Mouse (Mus musculus): ENCODE results near the gene Adssl1. TPM values are rescaled to one million over a fixed set of nuclear protein-coding genes. Genes with fewer than 3 reads are reported as not detected.

The Adssl1 gene
- total and polyA plus RNA-seq, 3 experiments: 10.2 to 29.4 (median 10.7) TPM

DNA sequence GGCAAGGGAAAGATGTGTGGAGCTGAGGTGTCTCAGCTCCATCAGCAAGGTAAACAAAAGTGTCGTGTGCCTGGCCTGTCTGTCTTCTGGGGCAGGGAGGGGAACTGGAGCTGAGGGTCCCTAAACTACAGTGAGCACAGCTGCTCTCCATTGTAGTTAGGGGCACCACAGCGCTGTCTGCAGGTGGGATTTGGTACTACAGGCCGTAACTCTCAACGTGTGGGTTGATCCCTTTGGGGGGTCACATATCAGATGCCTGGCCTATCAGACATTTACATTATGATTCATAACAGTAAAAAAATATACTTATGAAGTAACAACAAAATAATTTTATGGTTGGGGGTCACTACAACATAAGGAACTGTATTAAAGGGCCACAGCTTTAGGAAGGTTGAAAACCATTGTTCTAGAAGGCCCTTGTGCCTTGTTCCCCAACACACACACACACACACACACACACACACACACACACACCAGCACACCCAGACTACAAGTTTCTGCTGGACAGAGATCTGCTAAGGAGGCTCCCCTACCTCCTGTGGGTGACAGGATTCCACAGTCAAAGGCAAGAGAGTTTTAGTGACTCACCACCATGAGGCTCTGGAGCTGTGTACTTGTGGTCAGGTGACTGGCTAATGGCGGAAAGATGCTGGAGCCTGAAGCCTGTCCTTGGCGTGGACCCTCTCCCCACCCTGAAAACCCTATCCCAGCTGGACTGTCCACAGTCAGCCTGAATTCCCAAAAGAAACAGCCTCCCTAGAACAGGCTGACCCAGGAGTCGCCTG lies 7.4 kb downstream of the Adssl1 start:
- TF ChIP-seq MYC (IDR thresholded peaks at IDR 0.05; ENCODE audit: low read depth, low read length) (no peak), ELF1 (IDR thresholded peaks at IDR 0.05; ENCODE audit: low read depth, low read length) (no peak), PAX5 (IDR thresholded peaks at IDR 0.05; ENCODE audit: low read length) (no peak), SMC3 (IDR thresholded peaks at IDR 0.05; ENCODE audit: low read depth, low read length) (peak; percentile 42), TCF12 (IDR thresholded peaks at IDR 0.05; ENCODE audit: low read depth, low read length) (no peak), EP300 (IDR thresholded peaks at IDR 0.05; ENCODE audit: low read length) (no peak), SIN3A (IDR thresholded peaks at IDR 0.05; ENCODE audit: low read length) (no peak), RAD21 (IDR thresholded peaks at IDR 0.05; ENCODE audit: low read depth, low read length) (peak; percentile 23), CHD1 (IDR thresholded peaks at IDR 0.05; ENCODE audit: low read depth, low read length) (no peak), ZMIZ1 (IDR thresholded peaks at IDR 0.05; ENCODE audit: low read depth, low read length) (no peak), UBTF (IDR thresholded peaks at IDR 0.05; ENCODE audit: low read depth, low read length) (no peak), CHD2 (IDR thresholded peaks at IDR 0.05; ENCODE audit: low read length) (no peak), ZKSCAN1 (IDR thresholded peaks at IDR 0.05; ENCODE audit: borderline replicate concordance, low read depth, low read length) (no peak), KAT2A (IDR thresholded peaks at IDR 0.05; ENCODE audit: insufficient replicate concordance, low read length) (no peak), NRF1 (IDR thresholded peaks at IDR 0.05; ENCODE audit: low read depth, low read length) (no peak), CTCF (conservative IDR thresholded peaks at IDR 0.05 in 1 of 2, IDR thresholded peaks at IDR 0.05 in 1 of 2; ENCODE audit: low read depth in 2 of 2, low read length in 2 of 2) (peak; percentile 61 to 94), ZC3H11A (IDR thresholded peaks at IDR 0.05; ENCODE audit: low read depth, low read length) (no peak)
- no peaks in the 10 kb centered on the region for H3K79me2 ChIP-seq (replicated peaks; ENCODE audit: control insufficient read depth, extremely low read depth, insufficient read depth, poor library complexity, severe bottlenecking)
- H3K9me3 ChIP-seq (replicated peaks; ENCODE audit: low read length): no peaks in the 10 kb centered on the region
- H3K4me1 ChIP-seq (ENCODE audit: control insufficient read depth in 1 of 2, insufficient read depth in 2 of 2): peaks cover 23 to 81% of the 10 kb centered on the region in 2 experiments
- no peak overlapping the region for H3K4me2 ChIP-seq (ENCODE audit: insufficient read depth, low read depth, poor library complexity, severe bottlenecking)
- in situ Hi-C loops (cut with MboI; ENCODE audit: low pct_ligation_motif_present, low pct_unique_long_range_greater_than_20kb, low sequenced_read_pairs): no loop called here
- dilution Hi-C loops (cut with MboI; ENCODE audit: extremely low pct_ligation_motif_present, extremely low pct_unique_long_range_greater_than_20kb, low sequenced_read_pairs): no loop called here
- peak; percentile 45 for DNase-seq (ENCODE audit: extremely low read depth)
- H3K27ac ChIP-seq (ENCODE audit: insufficient read depth, low read depth): no peak overlapping the region
- no peak overlapping the region for H3K4me3 ChIP-seq (replicated peaks in 1 of 3; ENCODE audit: low read depth in 2 of 3, low read length in 2 of 3, poor library complexity in 1 of 3)
- H3K9ac ChIP-seq (ENCODE audit: insufficient read depth, low read depth): no peak overlapping the region
- peaks cover 0 to 16% of the 10 kb centered on the region in 2 experiments for H3K36me3 ChIP-seq (replicated peaks in 1 of 2; ENCODE audit: control insufficient read depth in 1 of 2, insufficient read depth in 1 of 2, low read length in 1 of 2)
- H3K27me3 ChIP-seq (replicated peaks): no peaks in the 10 kb centered on the region

DNA sequence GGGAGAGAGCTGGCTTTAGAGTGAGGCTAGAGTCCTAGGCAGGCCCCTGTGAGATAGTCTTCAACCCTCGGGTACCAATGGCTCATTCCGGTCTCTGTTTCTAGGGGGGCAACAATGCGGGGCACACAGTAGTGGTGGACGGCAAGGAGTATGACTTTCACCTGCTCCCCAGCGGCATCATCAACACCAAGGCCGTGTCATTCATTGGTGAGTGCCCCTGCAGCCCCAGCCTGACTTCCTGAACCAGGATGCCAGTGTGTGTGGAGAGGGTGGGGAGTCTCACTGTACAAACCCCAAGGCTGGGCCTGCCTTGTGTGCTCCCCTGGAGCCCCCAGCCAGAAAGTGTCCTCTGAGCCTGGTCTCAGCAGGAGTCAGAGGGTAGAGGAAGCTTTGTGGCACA lies 8.4 kb downstream of the Adssl1 start:
- in situ Hi-C loops (cut with MboI; ENCODE audit: low pct_ligation_motif_present, low pct_unique_long_range_greater_than_20kb, low sequenced_read_pairs): no loop called here
- DNase-seq (ENCODE audit: extremely low read depth): no peak
- Histone ChIP-seq H3K9ac (ENCODE audit: insufficient read depth, low read depth) (no peak overlapping the region), H3K4me3 (replicated peaks in 1 of 3; ENCODE audit: low read depth in 2 of 3, low read length in 2 of 3, poor library complexity in 1 of 3) (no peak overlapping the region), H3K79me2 (replicated peaks; ENCODE audit: control insufficient read depth, extremely low read depth, insufficient read depth, poor library complexity, severe bottlenecking) (no peaks in the 10 kb centered on the region), H3K27me3 (replicated peaks) (no peaks in the 10 kb centered on the region), H3K4me1 (ENCODE audit: control insufficient read depth in 1 of 2, insufficient read depth in 2 of 2) (peaks cover 28 to 81% of the 10 kb centered on the region in 2 experiments), H3K4me2 (ENCODE audit: insufficient read depth, low read depth, poor library complexity, severe bottlenecking) (no peak overlapping the region), H3K36me3 (replicated peaks in 1 of 2; ENCODE audit: control insufficient read depth in 1 of 2, insufficient read depth in 1 of 2, low read length in 1 of 2) (peaks cover 0 to 18% of the 10 kb centered on the region in 2 experiments), H3K27ac (ENCODE audit: insufficient read depth, low read depth) (no peak overlapping the region), H3K9me3 (replicated peaks; ENCODE audit: low read length) (no peaks in the 10 kb centered on the region)
- TF ChIP-seq NRF1 (IDR thresholded peaks at IDR 0.05; ENCODE audit: low read depth, low read length): no peak
- TF ChIP-seq ZNF384 (IDR thresholded peaks at IDR 0.05; ENCODE audit: low read depth, low read length): no peak
- TF ChIP-seq JUND (conservative IDR thresholded peaks at IDR 0.05; ENCODE audit: low read depth, low read length): no peak
- TF ChIP-seq SIN3A (IDR thresholded peaks at IDR 0.05; ENCODE audit: low read length): no peak
- no peak for TF ChIP-seq TCF12 (IDR thresholded peaks at IDR 0.05; ENCODE audit: low read depth, low read length)
- TF ChIP-seq RCOR1 (conservative IDR thresholded peaks at IDR 0.05; ENCODE audit: low read depth, low read length): no peak
- no peak for TF ChIP-seq ZMIZ1 (IDR thresholded peaks at IDR 0.05; ENCODE audit: low read depth, low read length)
- no peak for TF ChIP-seq POLR2A (IDR thresholded peaks at IDR 0.05; ENCODE audit: low read depth, low read length)
- no peak for TF ChIP-seq ELF1 (IDR thresholded peaks at IDR 0.05; ENCODE audit: low read depth, low read length)
- TF ChIP-seq ETS1 (conservative IDR thresholded peaks at IDR 0.05; ENCODE audit: low read depth, low read length): no peak
- no peak for TF ChIP-seq GABPA (IDR thresholded peaks at IDR 0.05; ENCODE audit: insufficient replicate concordance, low read depth, low read length)
- no peak for TF ChIP-seq JUN (IDR thresholded peaks at IDR 0.05; ENCODE audit: insufficient read depth, low read depth, low read length)
- no peak for TF ChIP-seq CTCF (conservative IDR thresholded peaks at IDR 0.05 in 1 of 2, IDR thresholded peaks at IDR 0.05 in 1 of 2; ENCODE audit: low read depth in 2 of 2, low read length in 2 of 2)
- TF ChIP-seq CHD2 (IDR thresholded peaks at IDR 0.05; ENCODE audit: low read length): no peak
- TF ChIP-seq MAFK (IDR thresholded peaks at IDR 0.05; ENCODE audit: insufficient replicate concordance, low read length): no peak
- TF ChIP-seq MAX (IDR thresholded peaks at IDR 0.05; ENCODE audit: low read length): no peak
- no peak for TF ChIP-seq IRF4 (IDR thresholded peaks at IDR 0.05; ENCODE audit: low read depth, low read length)
- TF ChIP-seq RAD21 (IDR thresholded peaks at IDR 0.05; ENCODE audit: low read depth, low read length): no peak
- dilution Hi-C loops (cut with MboI; ENCODE audit: extremely low pct_ligation_motif_present, extremely low pct_unique_long_range_greater_than_20kb, low sequenced_read_pairs): no loop called here
